Mouse (Mus musculus) left cerebral cortex, adult 8-10 months (tissue): Measurements from ENCODE around the gene Nubp2. TPM values are rescaled to one million over a fixed set of nuclear protein-coding genes. Genes with fewer than 3 reads are reported as not detected.

Experiments used
- DNase-seq, 2 experiments: peaks; one replicate each; pipeline ENCODE4 v3.0.0; 2022; ENCODE audit warnings: low spot score in 2 of 2
- total RNA-seq, 4 experiments: library from RNA; stranded (reverse); gene quantifications; 2 replicates each; pipeline ENCODE4 v1.2.4; 2022

Gene Nubp2
- total RNA-seq, 4 experiments from 2014 or later = 28.1 to 33.7 (median 32.0) TPM

DNA sequence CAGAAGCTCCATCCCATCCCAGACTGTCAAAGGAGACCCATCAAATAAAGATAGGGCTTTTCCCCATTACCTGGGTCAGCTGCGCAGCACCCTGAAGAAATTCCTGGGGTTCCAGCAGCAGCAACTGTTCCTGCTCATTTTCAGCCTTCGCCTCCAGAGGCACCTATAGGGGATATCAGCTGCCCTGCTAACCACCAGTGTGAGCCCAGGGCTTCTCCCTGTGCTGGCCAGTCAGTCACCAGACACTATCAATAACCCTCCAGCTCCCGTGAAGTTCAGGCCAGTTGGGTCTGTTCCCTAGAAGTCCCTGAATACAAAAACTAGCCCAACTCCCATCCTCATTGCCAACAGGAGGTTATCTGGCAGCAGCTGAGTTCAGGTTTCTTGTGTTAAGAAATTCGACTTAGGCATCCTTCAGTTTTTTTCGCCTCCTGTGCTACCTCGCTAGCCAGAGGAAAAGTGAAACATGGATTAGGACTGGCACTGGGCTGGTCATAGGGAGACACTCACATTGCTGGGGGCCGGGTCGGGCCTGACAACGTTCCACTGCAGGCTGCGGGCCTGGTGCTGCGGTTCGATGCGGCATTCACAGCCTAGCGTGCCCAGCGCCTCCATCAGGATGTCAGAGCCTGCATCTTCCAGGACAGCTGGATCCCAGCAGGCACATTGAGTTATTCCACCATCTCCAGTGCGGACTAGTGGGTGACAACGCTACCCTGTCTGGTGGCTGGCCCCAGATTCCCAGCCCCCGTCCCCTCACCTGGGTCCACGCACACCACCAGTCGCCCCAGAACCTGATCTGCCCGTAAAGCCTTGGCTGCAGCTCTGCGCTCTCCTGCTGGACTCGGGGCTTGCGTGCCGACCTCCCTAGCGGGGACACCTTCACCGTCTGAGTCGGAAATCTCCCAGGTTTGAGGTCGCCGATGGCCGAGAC is 8.2 kb upstream of the Nubp2 start:
- no peak for DNase-seq

DNA sequence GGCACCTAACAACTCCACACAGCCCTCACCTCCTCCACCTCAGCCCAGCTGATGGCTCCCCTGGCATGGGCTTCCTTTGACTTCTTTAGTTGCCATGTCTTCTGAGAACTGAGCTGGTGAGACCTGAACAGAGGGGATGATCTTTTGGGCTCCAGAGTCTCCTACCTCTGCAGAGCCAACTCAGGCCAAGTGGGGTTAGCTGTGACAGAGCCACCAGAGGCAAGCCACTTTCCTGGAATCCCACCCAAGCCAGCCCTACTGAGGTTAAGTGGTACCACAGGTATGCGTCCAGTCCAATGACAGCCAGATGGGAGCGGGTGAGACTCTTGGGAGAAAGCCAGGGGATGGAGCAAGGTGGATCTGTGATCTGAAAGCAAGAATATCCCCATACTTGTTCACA is 7.1 kb upstream of the Nubp2 start:
- no peak for DNase-seq

DNA sequence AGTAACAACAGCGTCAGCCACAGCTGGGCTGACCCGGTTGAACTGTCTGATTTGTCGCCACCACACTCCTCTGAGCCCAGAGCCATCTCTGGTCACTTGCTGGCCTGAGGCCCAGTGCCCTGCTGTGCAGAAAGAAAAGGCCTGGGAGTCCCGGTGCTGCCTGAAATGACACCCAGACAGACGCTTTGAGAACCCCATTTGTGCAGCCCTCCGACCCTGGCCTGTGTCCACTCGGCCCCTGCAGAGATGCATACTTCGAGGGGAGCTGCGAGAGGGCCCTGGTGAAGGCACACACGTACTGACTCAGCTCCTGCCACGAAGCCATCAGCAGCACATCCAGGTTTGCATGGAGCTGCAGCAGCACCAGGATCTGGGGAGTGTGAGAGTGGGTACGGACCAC is 6.6 kb upstream of the Nubp2 start:
- DNase-seq = no peak

DNA sequence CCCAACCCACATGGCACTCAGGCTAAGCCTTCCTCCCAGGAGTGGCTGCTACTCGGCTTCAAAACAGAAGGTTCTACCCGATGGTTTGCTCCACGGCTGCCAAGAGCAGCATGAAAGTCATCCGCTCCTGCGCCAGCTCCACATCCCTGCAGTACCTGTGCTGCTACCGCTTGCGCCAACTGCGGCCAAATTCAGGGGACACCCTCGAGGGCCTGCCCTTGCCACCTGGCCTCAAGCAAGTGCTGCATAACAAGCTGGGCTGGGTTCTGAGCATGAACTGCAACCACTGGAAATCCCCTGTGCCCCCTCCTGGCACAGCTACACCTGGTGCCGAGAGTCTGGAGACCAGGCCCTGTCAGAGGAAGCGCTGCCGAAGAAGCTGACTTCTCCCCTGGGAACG is 5.2 kb upstream of the Nubp2 start:
- DNase-seq = peak in 1 of 2 experiments; percentile 27

DNA sequence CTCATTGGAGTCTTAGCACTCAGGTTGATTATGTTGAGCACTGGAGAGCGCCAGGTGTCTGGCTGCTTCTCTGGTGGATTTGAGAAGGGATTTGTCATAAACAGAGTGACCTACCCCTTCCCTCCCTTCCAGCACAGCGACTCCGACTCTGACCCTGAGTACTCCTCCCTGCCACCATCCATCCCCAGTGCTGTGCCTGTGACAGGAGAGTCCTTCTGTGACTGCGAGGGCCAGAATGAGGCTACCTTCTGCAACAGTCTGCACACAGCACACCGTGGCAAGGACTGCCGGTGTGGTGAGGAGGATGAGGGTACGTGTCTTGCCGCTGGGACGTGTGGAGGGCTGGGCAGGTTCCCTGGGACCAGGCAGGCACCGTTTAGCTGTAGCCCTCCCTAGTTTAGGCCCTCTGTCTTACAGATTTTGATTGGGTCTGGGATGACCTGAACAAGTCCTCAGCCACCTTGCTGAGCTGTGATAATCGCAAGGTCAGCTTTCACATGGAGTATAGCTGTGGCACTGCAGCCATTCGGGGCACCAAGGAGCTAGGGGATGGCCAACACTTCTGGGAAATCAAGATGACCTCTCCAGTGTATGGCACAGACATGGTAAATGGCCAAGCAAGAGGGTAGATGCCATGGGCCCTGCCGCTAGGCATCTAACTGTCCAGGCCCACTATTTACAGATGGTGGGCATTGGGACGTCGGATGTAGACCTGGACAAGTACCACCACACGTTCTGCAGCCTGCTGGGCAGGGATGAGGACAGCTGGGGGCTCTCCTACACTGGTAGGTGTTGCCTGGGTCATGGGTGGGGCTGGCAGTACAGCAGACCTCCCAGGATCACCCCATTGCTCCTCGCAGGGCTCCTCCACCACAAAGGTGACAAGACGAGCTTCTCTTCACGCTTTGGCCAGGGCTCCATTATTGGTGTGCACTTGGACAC is 4.3 kb upstream of the Nubp2 start:
- no peak for DNase-seq

DNA sequence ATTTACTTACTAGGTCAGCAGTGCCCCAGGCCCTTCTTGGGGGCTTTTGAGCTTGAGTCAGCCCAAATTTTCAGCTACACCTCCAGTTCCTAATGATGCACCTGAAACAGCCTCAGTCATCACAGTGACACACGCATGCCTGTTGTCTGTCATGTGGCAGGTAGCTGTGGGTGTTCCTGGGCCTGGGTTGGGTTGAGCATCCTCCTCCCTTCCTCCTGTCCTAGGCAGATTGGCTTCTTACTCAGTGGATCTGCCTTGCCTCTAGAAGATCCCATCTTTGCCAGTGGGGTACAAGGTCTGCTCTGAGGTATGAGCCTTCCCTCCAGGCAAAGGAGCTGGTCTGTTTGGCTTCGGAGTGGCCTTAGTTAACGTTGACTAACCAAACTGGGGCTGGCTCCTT is 2.7 kb upstream of the Nubp2 start:
- DNase-seq = peak in 1 of 2 experiments; percentile 11

DNA sequence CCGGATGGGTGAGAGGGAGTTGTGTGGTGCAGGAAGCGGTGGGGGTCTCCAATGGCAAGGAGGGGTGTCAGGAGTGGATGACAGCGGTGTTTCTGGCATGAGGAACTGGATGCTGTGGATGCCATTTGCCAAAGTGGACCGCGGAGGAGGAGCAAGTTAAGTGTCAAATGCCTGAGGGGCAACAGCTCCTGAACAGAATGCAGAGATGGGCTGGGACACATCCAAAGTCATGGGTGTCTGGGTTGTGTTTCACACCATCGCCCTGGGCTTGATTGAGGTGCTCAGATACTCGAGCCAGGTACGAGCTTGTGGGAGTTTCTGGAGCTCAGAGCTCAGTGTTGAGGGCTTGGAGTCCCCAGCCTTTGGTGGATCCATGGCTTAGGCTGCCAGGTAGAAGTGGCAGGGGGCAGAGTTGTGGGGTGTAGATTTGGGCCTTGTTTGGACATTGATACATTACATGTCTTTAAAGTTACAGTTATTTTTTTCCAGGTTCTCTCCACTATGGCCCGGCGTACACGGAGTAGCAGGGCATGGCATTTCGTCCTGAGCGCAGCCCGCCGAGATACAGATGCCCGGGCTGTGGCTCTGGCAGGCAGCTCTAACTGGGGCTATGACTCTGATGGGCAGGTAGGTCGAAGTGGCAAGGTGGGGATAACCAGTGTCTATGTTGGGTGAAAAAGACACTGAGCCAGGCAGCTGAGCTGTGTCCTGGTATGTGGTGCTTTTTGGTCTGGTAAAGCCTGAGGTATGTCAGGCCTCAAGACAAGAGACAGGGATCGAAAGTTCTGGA is 1.3 kb upstream of the Nubp2 start:
- peak in 1 of 2 experiments; percentile 14 for DNase-seq

DNA sequence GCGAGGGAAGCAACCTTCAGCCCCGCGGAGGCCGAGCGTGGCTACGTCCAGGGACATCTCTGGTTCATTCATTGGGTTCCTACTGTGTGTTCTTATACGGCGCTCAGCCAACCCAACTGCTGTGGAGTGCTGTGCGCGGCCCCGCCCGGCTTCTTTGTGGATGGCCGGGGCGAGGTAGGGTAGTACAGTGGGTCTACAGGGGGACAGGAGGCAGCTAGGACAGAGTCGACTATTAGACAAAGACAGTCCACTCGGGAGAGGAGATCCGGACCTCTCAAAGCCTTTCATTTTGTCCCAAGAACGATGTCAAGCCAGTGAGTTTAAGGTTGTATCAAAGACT is 753 bp upstream of the Nubp2 start:
- DNase-seq = no peak

DNA sequence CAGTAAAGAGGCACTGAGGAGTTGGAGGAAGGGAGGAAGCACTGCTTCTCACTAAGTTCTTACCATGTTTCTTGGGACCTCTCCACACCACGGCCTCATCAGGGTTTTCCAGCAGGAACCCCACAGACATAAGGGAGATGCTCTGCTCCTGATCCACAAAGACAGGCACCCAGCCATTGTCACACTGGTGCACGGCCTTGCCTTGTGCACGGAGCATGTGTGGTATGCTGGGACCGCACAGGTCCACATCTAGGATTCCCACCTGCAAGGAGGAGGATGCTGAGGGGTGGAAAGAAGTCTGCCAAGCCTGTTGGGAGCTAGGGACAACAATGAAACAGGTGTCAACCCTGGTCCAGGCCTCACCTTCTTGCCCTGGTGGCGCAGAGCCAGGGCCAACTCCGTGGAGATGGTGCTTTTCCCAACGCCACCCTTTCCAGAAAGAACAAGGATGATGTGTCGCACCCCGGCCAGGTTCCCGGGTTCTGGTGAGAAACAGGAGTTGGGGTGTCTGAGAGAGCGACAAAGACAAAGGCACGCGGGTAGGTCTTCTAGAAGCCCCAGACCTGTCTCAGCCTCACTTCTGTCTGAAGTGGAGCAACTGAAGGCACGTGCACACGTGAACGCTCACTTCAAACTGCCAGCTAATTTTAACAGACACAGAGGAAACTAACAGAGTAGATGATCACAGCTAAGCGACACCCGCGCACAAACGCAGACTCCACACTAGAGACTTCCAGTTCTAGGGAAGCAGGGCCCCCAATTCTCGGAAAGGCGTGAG is 604 bp downstream of the Nubp2 start:
- no peak for DNase-seq

DNA sequence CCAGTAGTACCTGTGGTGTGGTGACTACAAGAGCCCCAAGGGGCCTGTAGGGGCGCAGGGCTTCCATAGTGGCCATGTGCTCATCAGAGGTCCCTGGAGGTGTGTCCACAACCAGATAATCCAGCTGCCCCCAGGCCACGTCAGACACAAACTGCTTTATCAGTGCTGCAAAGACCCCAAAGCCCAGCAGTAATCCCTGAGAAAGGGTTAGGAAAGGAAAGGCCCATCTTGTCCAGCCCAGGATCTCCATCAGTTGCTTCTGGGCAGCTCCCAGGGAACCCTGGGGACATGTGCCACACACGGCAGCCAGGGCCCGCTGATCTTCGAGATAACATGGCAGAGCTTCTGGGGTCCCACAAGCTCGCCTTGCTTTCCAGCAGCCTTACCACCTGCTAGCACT is 1.8 kb downstream of the Nubp2 start:
- no peak for DNase-seq

DNA sequence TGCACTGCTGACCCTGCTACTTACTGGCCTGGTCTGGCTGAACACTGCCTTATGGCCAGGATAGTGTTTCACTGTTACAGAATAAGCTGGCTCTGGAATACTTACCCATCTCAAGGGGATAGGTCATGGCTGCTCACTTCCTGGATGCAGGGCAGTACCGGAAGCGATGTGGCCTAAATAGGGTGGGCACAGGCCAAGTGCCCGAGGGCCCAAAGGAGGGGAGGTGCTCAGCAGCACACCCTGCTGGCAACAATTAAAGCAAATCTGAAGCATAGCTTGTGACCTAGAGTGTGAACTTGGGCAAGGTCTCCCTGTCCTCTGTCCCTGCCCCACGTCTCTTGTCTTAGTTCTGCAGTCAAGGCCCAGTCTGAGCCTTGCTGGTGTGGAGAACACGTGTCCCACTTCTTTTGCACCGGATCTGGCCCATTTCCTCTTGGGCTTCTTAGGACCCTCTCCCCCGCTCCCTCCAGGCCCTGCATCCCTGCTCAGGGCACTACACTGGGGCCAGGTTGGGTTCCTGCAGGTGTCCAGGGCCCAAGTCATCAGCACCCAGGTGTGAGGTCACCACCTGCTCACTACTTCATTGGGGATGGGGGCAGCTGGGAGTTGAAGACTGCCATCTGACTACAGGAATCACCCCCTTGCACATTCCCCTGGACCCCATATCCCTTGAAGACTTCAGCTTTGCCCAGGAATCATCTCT is 4.3 kb downstream of the Nubp2 start:
- no peak for DNase-seq

DNA sequence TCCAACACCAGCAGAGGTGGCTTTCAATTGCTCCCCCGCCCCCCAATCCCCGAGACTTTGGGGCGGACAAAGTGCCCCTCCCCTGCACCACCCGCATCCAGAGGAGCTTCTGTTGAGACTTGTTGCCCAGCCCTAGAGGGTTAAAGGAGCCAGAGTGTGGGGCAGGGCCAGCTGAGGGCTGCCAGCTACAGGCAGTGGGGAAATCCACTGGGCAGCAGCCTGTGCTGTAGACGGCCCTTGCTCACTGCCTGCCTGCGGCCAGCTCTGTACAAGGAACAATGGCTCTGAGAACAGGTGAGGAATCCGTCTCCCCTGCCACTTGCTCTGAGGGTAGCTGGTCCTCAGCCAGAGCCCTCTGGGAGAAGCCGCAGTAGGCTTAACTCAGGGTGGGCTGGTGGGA is 7.6 kb downstream of the Nubp2 start:
- DNase-seq = no peak

DNA sequence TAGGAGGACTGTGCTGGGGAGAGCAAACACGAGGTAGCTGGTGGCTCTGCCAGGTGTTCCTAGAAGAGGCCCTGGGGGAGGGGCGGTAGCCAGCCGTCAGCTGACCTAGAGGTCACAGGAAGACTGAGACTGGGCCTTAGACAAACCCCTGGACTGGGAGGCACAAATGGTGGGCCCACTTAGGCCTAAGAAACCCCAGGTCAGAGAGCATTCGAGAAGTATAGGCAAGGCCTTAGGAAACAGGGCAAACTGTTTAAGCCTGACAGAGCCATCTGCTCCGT is 8.1 kb downstream of the Nubp2 start:
- no peak for DNase-seq

DNA sequence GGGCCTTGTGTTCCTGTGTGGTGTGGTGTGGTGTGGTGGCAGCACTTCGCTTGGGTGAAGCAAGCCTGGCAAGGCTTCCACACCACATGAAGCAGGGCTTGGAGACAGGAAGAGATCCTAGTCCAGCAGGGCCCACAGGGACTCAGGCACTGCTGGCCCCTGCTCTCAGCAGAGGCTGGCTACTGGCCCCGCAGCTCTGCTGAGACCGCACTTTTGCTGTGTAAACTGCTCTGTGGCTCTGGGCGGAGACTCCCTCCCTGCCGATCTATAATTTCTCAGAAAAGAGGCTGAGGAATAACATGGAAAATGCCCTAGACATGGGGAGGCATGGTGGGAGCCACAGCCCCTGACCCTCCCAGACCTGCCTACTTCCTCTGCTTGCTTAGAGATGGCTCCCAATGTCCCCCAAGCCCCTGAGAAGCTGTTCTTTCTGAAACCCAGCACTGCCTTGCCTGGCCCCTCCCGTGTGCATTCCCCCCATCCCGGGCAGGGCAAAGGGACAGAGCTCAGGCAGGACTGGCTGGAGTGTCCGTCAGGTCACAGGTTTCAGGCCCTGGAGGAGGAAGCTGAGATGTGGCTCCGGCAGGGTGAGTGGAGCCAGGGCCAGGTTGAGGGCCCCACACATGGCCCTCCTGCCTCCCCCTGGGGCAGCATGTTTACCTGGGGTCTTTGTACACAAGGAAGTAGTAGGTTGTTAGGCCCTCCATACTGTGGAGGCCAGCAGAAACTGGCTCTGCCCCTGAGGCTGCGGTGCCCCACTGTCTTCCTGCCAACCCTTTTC is 8.6 kb downstream of the Nubp2 start:
- no peak for DNase-seq

DNA sequence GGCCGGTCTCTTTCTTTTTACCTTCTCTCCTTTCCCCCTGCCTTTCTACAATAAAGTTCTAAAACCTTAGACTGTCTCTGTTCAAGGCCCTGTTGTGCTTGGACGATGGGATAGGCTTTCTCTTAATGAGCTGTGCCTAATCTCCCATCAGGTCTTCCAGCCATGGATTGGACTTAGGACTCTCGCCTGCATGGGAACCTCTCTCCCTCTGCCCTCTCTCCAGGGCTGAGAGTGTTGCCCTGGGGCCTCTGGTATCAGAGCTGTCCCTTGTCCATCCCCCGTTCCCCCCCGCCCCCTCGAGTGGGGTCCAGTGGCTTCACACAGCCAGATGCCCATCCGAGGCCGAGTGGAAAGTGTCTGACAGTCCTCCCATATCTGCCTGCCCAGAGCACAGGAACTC is 11.2 kb downstream of the Nubp2 start:
- no peak for DNase-seq

DNA sequence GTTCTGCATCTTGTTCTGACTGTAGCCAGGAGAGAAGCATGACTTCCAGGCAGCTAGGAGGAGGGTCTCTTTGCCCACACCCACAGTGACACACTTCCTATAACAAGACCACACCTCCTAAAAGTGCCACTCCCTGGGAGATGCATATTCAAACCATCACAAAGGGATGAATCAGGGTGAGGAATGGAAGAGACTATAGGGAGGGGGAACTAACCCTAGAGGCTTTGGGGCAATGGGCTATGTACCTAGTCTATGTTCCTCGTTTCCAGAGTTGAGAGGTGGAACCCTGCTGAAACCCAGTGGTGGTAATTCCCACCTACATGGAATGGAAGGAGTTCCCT is 11.8 kb downstream of the Nubp2 start:
- no peak for DNase-seq

DNA sequence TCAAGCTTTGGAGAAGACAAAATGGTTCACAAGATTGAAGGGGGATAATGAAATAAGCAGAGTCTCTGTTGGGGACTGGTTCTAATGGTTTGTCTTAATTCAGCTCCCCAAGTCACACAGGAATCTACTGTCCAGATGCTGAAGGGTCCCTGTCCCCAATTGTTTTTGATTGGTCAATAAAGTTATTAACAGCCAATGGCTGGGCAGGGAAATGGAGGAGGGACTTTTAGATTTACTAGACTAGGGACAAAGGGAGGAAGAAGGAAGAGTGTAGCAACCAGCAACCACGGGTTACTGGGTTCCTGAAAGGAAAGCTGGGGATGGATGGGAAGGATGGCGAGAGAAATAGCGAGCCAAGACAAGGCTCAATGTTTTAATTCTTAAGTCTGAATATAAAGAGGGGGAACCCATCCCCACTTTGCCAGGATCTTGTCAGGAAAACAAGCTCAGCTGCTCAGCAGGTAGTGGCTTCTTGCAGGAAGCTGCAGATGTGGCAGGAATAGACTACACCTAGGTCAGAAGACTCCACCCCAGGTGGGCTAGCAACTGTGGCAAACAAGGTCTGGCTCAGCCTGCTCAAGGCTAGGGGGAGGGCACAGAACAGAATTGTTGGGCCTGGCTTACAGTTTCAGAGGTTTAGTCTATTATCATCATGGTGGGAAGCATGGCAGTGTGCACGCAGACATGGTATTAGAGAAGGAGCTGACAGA is 12.3 kb downstream of the Nubp2 start:
- DNase-seq = no peak

DNA sequence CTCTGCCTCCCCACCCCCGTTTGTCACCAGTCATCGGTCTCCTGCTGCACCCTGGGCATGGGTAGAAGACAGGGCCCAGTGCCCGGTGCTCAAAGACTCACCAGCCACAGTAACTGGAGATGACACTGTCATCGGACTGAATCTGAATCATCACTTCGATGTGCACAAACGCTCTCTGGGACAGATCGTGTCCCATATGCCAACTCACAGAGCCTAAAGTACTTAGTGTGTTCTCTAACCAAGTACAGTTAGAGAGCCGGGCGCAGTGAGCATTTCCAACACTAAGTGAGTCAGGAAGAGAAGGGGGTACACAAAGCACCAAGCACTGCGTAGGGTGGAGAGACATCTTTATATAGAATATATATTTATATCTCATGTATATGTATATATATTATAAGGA is 18.2 kb downstream of the Nubp2 start:
- no peak for DNase-seq

DNA sequence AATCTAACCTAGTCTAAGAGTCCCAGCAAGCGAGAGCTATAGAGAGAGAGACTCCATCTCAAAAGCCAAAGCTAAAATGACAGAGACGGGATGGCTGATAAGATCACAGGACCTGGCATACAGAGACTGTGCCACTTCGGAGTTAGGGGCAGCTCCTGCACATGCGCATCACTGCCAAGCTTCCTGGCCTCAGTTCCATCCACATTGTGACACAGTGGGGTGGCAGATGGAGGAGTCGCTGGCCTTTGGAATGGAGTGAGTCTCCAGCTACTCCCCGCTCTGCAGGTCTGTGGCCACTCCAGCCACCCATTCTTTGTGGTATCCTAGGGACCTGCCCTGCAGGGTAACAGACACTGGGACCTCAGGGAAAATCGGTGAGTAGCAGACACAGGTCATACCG is 20.4 kb downstream of the Nubp2 start, which contains the start of gene Igfals:
Gene Igfals, plus strand, starts transcription at position 222 of the 400 bp plus-strand sequence.
- no peak for DNase-seq
